Mouse (Mus musculus): Measurements from ENCODE around the gene Dhx8.

The Dhx8 gene

DNA sequence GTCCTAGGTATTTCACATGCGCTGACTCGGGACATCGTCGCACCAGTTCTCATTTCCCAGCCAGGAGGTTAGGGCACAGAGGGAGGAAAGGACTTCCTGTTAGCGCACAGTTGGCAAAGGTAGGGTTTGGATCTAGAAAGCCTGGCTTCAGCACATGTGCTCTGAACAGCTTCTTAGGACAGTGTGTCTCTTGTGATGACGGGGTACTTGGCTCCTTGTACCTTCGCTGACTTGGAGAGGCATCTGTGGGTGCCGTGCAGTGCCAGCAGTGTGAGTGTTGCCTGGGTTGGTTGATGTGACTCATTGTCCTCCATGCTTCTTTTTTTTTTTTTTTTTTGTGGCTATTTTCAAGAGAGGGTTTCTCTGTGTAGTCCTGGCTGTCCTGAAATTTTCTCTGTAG lies 23.9 kb downstream of the Dhx8 start:
- no peak for DNase-seq

DNA sequence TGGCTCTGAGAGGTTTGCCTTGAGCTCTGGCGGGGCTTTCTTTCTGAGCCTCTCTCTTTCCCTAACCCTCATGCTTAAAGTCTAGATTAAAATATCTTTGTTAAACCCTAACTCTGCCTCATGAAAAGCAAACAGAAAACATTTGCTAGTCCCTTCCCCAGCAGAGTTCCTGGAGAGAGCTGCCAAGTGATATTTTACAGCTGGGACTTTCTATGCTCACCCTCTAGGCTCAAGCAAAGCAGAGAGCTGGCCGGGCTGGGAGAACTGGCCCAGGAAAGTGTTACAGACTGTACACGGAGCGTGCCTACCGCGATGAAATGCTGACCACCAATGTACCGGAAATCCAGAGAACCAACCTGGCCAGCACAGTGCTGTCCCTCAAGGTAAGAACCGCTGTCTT lies 24.6 kb downstream of the Dhx8 start:
- DNase-seq = peak; percentile 41 to 47

DNA sequence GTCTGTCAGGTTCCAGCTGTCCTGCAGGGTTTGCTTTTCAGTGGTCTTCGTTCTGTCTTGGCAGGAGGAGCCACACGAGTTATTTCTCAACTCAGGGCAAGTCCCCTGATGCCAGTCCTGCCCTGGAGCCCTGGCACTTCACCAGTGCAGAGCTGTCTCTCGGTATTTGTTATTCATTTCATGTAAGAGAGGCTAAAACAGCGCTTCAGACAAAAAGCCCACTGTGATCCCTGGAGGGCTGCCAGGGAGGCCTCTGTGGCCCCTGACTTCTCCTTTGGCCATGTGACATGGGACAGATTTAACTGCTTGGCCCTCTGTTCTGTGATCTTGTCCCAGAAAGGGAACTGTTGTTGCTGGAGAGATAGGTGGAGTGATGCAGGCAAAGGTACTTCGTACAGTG lies 25.7 kb downstream of the Dhx8 start:
- DNase-seq = peak in 1 of 2 experiments; percentile 19

DNA sequence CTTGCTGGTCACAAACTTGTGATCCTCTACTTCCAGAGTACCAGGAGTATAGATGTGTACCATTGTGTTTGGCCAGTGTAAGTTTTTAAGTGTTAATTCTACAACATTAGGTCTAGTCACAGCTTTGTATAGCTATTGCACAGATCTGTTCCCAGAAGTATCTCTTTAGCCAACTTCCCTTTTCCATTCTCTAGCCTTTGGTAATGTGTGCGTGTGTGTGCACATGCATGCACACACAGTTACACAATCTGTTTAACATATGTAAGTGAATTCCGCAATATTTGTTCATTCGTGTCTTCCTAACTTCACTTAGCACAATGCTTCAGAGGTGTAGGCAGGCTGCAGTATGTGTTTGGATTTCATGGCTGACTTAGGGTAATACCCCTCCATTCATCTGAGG lies 26.8 kb downstream of the Dhx8 start:
- no peak for DNase-seq

DNA sequence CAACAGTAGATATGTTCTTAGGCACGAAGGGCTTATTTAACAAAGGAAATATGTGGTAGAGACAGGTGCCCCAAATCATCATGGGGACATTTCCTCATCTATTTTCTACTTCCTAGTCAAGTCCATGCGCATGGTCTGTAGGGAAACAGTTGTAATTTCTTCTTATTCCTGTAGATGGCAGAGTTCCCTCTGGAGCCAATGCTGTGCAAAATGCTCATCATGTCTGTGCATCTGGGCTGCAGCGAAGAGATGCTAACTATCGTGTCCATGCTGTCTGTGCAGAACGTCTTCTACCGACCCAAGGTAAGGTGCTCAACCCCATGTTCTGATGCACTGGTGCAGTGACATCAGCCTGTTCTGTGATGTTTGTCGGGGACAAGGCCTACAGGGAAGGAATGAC lies 31.0 kb downstream of the Dhx8 start:
- DNase-seq = no peak

DNA sequence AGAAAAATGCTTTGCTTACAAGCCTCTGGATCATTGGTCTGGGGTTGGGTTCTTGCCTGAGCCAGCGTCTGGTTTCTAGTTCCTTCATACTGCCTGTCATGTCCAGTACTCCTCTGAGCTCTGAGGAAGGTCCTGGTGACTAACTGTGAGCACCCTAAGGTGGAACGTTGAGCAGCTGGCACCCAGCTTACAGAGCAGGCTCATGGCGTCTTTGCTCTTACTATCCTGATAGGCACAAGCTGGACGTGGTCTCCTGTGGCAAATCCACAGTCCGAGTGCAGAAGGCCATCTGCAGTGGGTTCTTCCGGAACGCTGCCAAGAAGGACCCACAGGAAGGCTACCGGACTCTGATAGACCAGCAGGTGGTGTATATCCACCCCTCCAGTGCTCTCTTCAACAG lies 31.8 kb downstream of the Dhx8 start:
- DNase-seq = no peak

DNA sequence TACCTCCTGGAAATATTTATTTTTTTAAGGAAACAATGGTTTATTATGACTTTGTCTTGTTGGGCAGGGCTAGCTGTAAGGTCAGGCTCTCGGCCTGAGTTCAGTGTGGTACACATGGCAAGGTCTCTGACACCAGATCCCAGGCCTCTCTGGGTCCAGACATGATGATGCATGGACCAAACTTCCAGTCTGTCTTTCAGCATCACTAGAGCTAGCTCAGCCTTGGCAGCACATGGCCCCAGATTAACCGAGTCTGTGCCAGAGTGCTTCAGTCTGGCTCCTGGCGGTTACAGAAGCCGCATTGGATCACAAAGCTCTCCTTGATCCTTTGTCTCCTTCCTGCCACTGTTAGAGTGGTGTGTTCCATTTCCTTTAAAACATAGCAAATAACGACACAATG lies 34.6 kb downstream of the Dhx8 start:
- no peak for DNase-seq

DNA sequence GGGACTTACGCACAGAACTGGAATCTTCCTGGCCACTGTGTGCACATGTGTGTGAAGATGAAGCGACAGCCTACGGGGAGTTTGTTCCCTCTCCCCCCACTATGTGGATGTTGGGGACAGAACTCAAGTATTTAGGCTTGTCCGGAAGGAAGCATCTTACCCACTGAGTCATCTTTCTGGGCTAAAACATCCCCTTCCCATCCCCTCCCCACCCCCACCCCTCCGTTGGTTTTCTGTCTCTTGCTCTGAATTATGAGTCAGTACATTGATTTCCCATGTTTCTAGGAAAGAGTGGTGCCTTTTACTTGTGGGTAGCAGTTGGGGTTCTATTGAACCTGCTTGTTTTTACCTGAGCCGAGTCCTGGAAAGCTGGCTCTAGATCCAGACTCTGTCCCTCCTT lies 36.0 kb downstream of the Dhx8 start:
- DNase-seq = no peak

DNA sequence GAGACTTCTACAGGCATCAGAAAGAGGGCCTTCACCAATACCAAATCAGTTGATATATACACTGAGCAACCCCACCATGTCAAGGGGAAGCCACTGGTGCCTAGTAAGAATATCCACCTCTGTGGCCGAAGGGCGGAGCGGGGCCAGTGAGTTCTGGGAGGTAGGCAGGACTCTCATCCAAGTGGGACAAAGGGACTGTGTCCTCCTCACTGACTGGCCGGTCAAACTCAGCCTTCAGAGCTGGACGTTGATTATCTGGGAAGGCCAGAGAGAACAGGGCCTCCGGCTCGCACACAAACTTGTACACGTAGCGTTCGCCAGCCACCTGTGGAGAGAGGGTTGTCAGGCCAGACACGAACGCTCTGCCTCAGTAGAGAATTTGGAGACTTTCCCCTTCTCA lies 37.5 kb downstream of the Dhx8 start:
- DNase-seq = no peak

DNA sequence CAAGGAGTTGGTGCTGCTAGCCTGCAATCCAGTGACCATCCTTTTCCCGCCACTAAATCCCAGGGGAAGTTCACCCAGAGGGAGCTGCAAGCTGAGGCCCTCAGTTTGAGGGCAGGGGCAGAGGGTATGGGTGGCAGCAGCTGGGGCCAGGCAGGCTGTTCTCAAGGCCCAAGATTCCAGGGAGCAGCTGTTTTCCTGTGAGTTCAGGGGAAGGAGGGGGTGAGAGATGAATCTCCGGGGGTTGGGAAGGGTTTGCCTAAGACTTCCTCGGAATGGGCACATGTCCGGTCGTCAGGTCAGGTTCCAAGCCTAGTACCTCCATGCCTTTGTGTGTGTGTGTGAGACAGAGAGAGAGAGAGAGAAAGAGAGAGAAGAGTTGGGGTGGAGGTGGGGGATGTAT lies 39.3 kb downstream of the Dhx8 start:
- no peak for DNase-seq

DNA sequence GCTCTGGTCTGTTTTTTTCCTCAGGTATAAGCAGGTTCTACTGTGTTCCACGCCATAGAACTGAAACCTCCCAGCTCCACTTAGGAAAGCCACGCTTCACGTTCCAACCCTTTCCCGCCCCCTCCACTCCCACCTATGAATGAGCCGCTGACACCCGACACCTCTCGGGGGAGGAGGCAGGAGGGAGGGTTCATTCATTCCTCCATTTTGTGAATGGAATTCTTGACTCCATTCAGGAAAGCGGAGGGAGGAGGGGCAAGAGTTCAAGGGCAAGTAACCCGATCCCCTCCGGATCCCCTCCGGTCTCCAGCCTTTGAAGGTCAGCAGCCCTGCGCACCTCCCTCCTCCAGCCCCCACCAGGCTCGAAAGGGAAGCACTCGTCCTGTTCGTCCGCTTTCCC lies 39.7 kb downstream of the Dhx8 start:
- peak; percentile 80 to 86 for DNase-seq

DNA sequence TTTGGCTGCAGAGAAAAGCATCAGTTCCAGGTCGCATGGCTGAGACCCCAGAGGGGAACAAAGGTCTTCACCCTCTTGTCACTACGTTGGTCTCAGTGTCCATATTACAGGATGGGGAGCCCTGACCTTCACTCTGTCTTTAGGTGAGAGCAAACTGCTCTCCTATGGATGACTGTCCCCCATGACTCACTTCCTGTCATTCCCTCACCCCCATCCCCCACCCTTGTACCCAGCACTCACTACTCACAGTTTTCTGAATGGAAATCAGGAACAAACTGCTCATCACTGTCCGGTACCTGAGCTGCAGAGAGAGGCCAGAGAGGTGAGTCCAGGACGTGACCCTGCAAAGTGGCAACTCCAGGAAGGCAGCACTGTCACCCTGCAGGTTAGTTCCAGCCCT lies 44.1 kb downstream of the Dhx8 start:
- DNase-seq = no peak

DNA sequence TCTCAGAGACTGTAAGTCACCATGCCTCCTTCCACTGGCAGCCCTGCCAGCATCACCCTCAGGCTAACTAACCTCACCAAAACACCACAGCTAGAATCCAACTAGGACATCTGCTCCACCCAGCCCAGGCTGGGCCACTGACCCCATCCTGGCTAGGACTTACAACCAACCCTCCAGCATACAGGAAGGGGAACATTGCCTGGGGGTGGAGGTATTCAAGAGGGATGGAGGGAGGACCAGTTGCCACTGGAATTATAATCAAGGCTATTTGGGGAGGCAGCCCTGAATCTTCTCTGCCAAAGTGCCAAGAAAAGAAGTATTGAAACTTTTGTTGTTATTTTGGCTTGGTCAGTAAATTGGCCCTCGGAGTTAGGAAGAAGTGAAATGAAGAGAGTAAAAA lies 50.4 kb downstream of the Dhx8 start:
- no peak for DNase-seq

DNA sequence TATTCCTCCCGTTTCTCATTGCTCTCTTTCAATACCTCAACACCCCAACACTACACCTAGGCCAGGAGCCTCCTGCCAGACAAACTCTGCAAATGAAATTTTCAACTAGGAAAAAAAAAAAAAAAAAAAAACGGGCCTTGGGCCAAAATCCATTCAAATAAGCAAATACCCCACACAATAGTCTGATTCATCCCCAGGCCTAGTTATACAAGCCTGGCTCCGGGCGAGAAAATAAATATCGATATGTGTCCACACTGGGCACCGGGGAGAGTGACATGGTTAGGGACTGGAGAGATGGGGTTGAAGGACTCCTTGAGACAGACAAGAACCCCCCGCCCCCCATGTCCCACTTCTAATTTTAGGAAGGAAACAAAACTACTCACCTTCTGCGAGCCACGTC lies 50.9 kb downstream of the Dhx8 start:
- DNase-seq = no peak

DNA sequence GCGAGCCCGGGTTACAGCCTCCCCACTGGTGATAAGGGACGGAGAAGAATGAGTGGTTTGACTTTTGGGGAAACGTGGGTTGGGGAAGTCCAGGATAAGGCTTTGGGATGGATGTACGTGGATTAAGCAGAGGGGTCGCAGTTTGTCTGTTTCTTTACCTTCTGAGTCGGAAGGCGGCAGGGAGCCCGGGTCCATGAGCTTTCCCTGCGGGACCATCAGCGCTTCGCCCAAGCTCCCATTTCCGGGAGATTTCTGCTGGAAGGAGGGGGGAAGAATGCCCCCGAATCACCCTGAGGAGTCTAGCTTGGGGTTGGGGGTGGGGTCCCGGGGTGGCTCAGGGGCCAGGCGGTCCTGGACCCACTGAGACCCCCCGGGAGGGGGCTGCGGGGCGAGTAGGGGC lies 51.4 kb downstream of the Dhx8 start:
- peak in 1 of 2 experiments; percentile 38 for DNase-seq

DNA sequence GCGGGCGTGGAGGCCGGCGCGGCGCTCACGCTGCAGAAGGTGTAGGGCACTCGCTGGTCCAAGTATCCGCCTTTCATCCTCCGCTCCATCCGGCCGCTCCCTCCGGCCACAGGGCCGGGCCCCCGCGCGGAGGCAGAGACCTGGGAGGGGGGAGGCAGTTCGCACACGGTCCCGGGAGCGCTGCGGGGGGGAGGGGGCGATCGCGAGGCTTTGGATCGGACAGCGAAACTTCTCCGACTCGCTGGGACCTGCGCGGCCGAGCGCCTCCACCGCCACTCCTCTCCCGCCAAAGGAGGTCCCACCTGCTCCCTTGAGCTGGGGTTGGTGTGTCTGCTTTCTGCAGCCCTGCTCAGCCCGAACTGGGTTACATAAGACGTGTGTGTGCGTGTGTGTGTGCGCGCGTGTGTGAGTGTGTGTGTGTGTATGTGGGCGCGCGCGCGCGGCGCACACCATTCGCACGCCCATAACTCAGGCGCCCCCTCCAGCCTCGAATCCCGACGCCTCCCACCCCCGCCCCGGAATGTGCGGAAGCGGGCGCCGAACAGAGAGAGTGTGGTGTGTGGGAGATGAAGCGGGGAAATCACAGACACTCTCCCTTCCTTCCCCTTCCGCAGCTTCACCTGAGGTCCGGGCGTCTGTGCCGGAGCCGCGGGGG lies 51.9 kb downstream of the Dhx8 start:
- peak; percentile 51 to 62 for DNase-seq

DNA sequence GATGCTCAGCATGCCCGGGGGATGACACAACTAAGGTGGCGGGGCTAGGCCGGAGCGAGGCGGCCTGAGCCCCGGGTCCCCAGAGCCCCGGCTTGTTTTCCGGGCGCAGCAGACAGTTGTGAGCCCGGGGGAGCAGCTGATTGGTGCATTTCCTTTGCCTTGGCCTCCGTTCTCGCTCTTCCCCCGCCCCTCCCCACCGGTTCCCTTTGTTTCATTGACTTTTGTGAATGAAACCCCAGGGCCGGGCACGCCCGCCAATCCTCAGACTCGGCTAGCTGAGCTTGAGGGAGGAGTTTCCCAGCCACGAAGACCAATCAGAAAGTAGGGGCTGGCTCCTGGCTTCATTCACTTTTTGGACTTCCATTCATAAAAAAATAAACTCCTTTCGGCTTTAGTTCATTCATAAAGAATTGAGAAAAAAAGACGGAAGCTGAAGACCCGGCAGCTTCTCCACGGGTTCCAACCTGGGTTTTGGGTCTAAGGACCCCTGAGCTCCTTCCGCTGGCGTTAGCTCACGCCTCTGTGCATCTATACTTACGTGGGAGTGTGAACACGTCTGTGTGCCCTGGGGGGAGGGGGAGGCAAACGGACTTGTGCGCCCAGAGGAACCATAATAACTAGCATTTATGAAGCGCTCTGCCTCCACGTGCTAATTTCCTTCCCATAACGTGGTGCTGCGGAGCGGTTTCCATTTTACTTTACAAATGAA lies 52.6 kb downstream of the Dhx8 start, which contains the start of gene Etv4:
Gene Etv4, minus strand, starts transcription at position 229 of the 709 bp plus-strand sequence.
- peak; percentile 92 to 96 for DNase-seq

DNA sequence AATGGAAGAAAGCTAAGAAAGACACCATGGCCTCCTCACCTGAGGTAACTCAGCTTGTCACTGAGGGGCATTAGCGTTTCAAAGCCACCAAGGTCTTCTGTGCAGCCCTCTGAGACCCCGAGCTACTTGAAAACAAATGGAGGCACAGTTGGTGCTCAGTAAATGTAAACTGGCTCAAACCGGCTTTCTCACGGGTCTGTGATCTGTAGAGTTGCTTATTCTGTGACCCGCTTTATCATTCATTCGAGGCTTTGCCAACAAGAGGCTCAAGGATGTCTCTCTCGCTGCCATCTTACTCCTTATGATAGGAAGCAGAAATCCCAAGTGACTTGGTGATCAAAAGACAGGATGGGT lies 53.1 kb downstream of the Dhx8 start:
- no peak for DNase-seq

DNA sequence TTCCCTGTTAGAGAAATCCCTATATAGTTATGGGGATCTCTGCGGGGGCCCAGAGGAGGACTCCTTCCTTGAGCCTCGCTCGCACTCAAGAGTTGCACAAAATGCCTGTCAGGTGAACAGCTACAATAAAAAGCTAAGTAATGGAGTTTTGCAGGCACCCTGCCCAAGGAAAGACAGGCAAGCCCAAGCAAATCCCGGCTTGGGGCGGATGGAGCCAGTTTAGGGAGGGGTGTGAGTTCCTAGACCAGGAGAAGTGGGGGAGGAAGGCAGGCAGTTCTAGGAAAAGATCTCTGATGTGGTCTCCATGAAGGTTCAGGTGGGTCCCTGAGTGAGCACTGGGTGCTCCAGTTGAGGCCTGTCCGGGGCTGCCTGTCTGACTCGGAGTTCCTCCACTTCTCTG lies 53.9 kb downstream of the Dhx8 start:
- DNase-seq = peak in 1 of 2 experiments; percentile 44

DNA sequence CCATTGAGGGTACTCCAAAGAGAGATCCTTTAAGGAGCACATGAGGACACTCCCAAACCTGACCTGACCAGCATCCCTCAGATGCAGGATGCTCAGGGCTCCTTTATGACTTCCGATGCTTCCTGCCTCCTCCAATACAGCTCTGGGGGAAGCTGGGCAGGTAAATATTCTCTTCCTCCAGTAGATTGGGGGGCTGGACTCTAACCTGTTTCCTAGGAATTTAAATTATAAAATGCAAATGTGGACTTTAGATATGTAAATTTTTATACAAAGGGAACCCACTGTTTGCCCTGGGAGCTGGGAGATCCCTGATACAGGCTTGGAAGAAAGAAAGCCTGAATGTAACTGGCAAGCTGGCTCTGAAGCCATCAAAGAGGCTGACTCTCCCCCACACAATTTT lies 54.7 kb downstream of the Dhx8 start:
- DNase-seq = no peak

DNA sequence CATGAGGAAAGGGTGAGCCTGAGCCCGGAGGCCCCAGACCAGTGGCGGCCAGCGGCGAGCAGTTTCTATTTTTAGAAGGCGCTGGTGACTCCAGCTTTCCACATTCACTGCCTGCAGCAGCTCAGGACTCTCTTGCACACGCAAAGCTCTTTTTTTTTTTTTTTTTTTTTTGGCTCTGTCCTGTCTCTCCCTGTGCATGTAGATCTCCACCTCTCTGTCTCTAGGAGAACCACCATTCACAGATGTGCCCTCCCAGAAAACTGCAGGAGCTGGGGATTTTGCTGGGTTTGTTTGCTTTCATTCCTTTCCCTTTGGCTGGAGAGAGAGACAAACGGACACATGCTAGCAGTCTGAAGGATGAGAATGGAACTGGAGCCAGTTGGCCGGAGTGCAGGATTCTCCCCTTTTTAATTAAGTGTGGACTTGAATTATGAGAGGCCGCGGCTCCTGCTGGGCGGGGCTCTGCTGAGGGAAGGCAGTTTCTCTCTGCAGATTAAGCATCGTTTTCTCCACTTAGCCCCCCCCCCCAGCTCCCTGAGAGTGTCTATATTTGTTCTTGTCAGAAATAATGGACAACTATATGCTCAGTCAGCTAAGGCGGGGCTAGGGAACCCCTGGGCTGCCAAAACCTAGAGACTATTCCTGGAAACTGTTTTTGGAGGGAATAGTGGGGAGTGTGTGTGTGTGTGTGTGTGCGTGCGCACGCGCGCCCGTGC lies 58.2 kb downstream of the Dhx8 start:
- peak; percentile 74 to 82 for DNase-seq

DNA sequence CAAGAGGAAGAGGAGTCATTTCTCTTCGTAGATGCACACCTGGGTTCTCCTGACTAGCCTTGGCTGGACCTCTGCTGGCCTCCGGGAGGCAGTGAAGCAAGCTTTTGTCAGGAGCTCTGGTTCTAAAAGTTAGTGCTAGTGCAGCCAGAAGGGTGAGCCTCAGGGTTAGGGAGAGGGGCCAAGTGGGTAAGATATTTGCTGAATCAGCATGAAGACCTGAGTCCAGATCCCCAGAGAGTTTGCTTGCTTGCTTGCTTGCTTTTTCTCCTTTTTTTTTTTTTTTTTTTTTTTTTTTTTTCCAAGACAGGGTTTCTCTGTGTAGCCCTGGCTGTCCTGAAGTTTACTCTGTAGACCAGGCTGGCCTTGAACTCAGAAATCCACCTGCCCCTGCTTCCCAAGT lies 64.6 kb downstream of the Dhx8 start:
- DNase-seq = no peak

DNA sequence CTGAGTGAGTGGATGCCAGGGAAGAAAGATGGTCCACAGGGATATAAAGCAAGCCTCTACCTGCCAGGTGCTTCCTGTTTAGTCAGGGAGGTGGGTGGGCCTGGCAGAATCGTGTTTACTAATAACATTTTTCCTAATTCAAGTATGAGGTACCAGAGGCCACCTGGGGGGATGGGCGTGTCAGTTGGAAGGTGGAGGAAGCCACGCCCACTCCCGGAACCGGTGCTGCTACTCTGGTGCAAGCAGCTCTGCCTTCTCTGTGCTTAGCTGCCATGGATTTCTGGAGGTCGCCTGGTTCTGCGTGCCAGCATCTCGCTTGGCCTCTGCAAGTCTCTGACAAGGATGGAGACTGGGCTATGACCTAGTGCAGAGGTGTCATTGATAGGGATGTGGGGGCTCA lies 65.4 kb downstream of the Dhx8 start:
- DNase-seq = peak; percentile 24 to 37

DNA sequence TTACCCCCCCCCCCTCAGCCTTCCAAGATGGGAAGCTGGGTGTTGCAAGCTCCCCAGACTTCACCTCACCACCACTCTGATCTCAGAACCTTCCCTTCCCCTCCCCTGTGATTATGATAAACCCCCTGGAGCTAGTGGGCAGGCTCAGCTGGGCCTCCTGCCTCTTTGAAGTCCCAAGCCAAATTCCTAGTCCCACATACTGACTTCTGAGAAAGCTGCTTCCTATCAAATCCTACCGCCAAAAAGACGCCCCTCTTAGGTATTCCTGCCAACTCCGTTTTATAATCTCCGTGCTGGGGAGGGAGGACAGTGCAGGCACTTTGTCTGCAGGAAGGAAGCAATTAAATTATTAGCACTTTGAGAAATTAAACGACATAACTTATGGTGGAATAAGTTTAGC lies 68.7 kb downstream of the Dhx8 start:
- no peak for DNase-seq
